Mouse (Mus musculus) inflammation-experienced regulatory T-cells (primary cell): ENCODE results near the gene Xylb. TPM values are rescaled to one million over a fixed set of nuclear protein-coding genes. Genes with fewer than 3 reads are reported as not detected.

ENCODE experiments used
- polyA plus RNA-seq, 2 experiments: library from polyadenylated mRNA; unstranded; fragments of 100-300 nt; shearing (Covaris generic); gene quantifications; one replicate each; pipeline ENCODE4 v1.2.1; 2017

Gene Xylb
- 1 to 10 TPM in 1 of 2 experiments, under 1 TPM in 1; 0.49 to 1.3 TPM for polyA plus RNA-seq

GRCm38 (mm10) chr9:119357331-119358057 is at the start of gene Xylb:
Gene Xylb, plus strand, starts transcription at chr9:119357381.

GRCm38 (mm10) chr9:119322289-119323259 is 34.6 kb upstream of the Xylb start, which contains the start of gene Oxsr1:
Gene Oxsr1, minus strand, starts transcription at chr9:119322427.

DNA sequence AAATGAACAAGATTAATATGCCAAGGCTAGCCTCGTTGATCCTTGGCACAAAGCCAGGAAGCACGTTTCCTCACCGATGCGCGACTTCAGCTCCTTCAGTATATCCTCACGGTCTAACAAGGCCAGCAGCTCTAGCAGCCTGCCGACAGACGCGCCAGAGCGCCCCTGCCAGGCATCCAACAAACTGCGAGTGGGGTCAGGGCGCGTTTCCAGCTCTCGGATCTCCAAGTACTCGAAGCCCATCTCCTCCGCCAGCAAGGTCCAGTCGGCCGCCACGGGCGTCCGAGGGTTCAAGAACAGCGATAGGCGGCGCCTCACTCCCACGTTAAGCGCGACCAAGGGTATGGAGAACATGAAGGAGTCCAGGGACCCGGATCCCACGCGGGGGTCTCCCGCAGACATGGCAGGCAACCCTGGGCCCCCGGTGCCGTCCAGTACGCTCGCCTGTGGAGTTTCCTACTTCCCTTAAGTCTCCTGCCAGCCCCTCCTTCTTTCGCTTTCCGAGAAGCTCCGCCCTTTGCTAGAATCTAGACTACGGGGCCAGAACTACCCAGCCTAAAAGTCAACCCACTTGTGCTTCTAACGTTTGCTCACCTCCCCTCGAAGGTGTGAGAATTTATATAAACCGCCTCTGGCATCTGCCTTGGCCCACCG is 17.5 kb upstream of the Xylb start, which contains the start of gene Acaa1a:
Acaa1a (plus strand) TSS at position 119 of the 654 bp plus-strand sequence.

GRCm38 (mm10) chr9:119340909-119341816 is 16.0 kb upstream of the Xylb start, which contains the start of gene Myd88:
Gene Myd88, minus strand, starts transcription at chr9:119341411.

DNA sequence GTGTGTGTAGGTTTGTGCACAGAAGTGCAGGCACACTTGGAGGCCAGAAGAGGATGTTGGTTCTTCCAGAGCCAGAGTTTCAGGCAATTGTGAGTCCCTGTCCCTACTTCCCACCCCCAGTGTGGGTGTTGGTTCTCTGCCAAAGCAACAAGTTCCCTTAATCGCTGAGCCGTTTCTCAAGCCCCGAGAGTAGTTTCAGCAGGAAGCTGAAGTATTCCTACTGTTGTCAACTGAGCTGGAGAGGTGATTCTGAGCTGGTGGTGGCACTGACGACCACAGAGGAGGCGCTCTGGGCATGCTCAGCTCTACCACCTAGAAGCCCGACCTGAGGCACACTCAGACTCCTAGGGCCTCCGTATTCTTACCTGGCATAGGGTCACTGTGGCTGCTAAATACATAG is 8.1 kb downstream of the Xylb start, which contains the start of gene Slc22a14:
Slc22a14 (minus strand) TSS at position 270 of the 400 bp plus-strand sequence.

GRCm38 (mm10) chr9:119401801-119402214 is 44.6 kb downstream of the Xylb start, which contains the start of gene Acvr2b:
Gene Acvr2b, plus strand, starts transcription at chr9:119402118.

Other genes with a start within 250 kb of the Xylb start
- gene Acaa1b, start 200.3 kb upstream of the Xylb start, polyA plus RNA-seq = 1 to 10 TPM in 1 of 2 experiments, under 1 TPM in 1; 0.17 to 1.1 TPM
- gene Gm47289, start 198.2 kb upstream of the Xylb start, polyA plus RNA-seq = under 1 TPM in 1 of 2 experiments, not detected in 1; 0.15 TPM
- 1 to 10 TPM in 1 of 2 experiments, under 1 TPM in 1; 0.52 to 1.2 TPM for gene Slc22a13, start 148.3 kb upstream of the Xylb start, polyA plus RNA-seq
- 10 to 100 TPM; 20.7 to 21.4 TPM for gene Oxsr1, start 35.0 kb upstream of the Xylb start, polyA plus RNA-seq
- gene Acaa1a, start 17.7 kb upstream of the Xylb start, polyA plus RNA-seq = 100 to 1,000 TPM; 113 to 124 TPM
- 10 to 100 TPM; 79.6 to 99.8 TPM for gene Myd88, start 16.0 kb upstream of the Xylb start, polyA plus RNA-seq
- gene Slc22a14, start 8.2 kb downstream of the Xylb start, polyA plus RNA-seq = under 1 TPM in 1 of 2 experiments, not detected in 1; 0.29 TPM
- under 1 TPM; 0.48 to 0.60 TPM for gene Acvr2b, start 44.7 kb downstream of the Xylb start, polyA plus RNA-seq
- gene Exog, start 87.6 kb downstream of the Xylb start, polyA plus RNA-seq = 10 to 100 TPM; 14.2 to 27.0 TPM
- under 1 TPM in 1 of 2 experiments, not detected in 1; 0.86 TPM for gene Scn5a, start 221.6 kb downstream of the Xylb start, polyA plus RNA-seq